Mouse (Mus musculus): ENCODE measurements around the gene Gm3371. TPM values are rescaled to one million over a fixed set of nuclear protein-coding genes. Genes with fewer than 3 reads are reported as not detected.
"Not testable (repeated sequence)": the region's sequence is repeated elsewhere in the genome, so short reads cannot be mapped to it uniquely, and the experiment has no call there.

Gene Gm3371
- polyA plus RNA-seq (2012; rRNA removed) (not detected in 2 replicates), polyA plus RNA-seq (2014; fragmentation: Nextera tagmentation; extraction: Ambion mirVana) (not detected in 2 replicates)

GRCm38 (mm10) chr14:44410588-44410987 is at the start of gene Gm3371:
TSS of gene Gm3371 (minus strand) at chr14:44410688.
- not testable (repeated sequence) for H3K27ac ChIP-seq; H3K4me3 ChIP-seq (ENCODE audit: insufficient read depth in 1 of 2, low read depth in 2 of 2, low read length in 2 of 2); H3K36me3 ChIP-seq (replicated peaks; ENCODE audit: control insufficient read depth, insufficient read depth, low read depth); H3K27me3 ChIP-seq (ENCODE audit: control insufficient read depth, insufficient read depth, low read length); DNase-seq (ENCODE audit: low read depth in 3 of 3, low spot score in 3 of 3); H3K4me1 ChIP-seq (replicated peaks; ENCODE audit: control insufficient read depth in 2 of 2, insufficient read depth in 2 of 2, low read length in 1 of 2); H3K4me2 ChIP-seq (ENCODE audit: low read depth); ATAC-seq (ENCODE audit: insufficient read depth); H3K9ac ChIP-seq (replicated peaks); H3K9me3 ChIP-seq (ENCODE audit: control insufficient read depth, low read length)
- WGBS (ENCODE audit: insufficient replicate concordance) = no CpG with 5 or more reads among the region's 2 CpGs

GRCm38 (mm10) chr14:44433335-44433734 is 22.8 kb upstream of the Gm3371 start, which contains the start of gene Gm8232:
TSS of gene Gm8232 (plus strand) at chr14:44433635.
- H3K4me3 ChIP-seq (ENCODE audit: insufficient read depth in 1 of 2, low read depth in 2 of 2, low read length in 2 of 2); H3K9me3 ChIP-seq (ENCODE audit: control insufficient read depth, low read length); H3K9ac ChIP-seq (replicated peaks); H3K27ac ChIP-seq; H3K4me2 ChIP-seq (ENCODE audit: low read depth); H3K36me3 ChIP-seq (replicated peaks; ENCODE audit: control insufficient read depth, insufficient read depth, low read depth); ATAC-seq (ENCODE audit: insufficient read depth); H3K27me3 ChIP-seq (ENCODE audit: control insufficient read depth, insufficient read depth, low read length); DNase-seq (ENCODE audit: low read depth in 3 of 3, low spot score in 3 of 3); H3K4me1 ChIP-seq (replicated peaks; ENCODE audit: control insufficient read depth in 2 of 2, insufficient read depth in 2 of 2, low read length in 1 of 2): not testable (repeated sequence)
- WGBS (ENCODE audit: insufficient replicate concordance) = 60% methylated on average over 2 of the region's 3 CpGs

- H3K4me2 ChIP-seq (ENCODE audit: low read depth); H3K9ac ChIP-seq (replicated peaks); H3K27me3 ChIP-seq (ENCODE audit: control insufficient read depth, insufficient read depth, low read length); ATAC-seq (ENCODE audit: insufficient read depth); DNase-seq (ENCODE audit: low read depth in 3 of 3, low spot score in 3 of 3); H3K4me1 ChIP-seq (replicated peaks; ENCODE audit: control insufficient read depth in 2 of 2, insufficient read depth in 2 of 2, low read length in 1 of 2); H3K9me3 ChIP-seq (ENCODE audit: control insufficient read depth, low read length); H3K36me3 ChIP-seq (replicated peaks; ENCODE audit: control insufficient read depth, insufficient read depth, low read depth); H3K27ac ChIP-seq; H3K4me3 ChIP-seq (ENCODE audit: insufficient read depth in 1 of 2, low read depth in 2 of 2, low read length in 2 of 2): not testable (repeated sequence)
- WGBS (ENCODE audit: insufficient replicate concordance) = 52% methylated on average over 4 of the region's 4 CpGs
Observed at GRCm38 (mm10) chr14:44384233-44384632, 26.3 kb downstream of the Gm3371 start.

- H3K27me3 ChIP-seq (ENCODE audit: control insufficient read depth, insufficient read depth, low read length); H3K4me2 ChIP-seq (ENCODE audit: low read depth); H3K9me3 ChIP-seq (ENCODE audit: control insufficient read depth, low read length); H3K36me3 ChIP-seq (replicated peaks; ENCODE audit: control insufficient read depth, insufficient read depth, low read depth); ATAC-seq (ENCODE audit: insufficient read depth); H3K4me1 ChIP-seq (replicated peaks; ENCODE audit: control insufficient read depth in 2 of 2, insufficient read depth in 2 of 2, low read length in 1 of 2); DNase-seq (ENCODE audit: low read depth in 3 of 3, low spot score in 3 of 3); H3K4me3 ChIP-seq (ENCODE audit: insufficient read depth in 1 of 2, low read depth in 2 of 2, low read length in 2 of 2); H3K27ac ChIP-seq; H3K9ac ChIP-seq (replicated peaks): not testable (repeated sequence)
- WGBS (ENCODE audit: insufficient replicate concordance) = 68% methylated on average over 4 of the region's 4 CpGs
Observed at GRCm38 (mm10) chr14:44365057-44365456, 45.4 kb downstream of the Gm3371 start, which contains the start of gene Gm8229. TSS of gene Gm8229 (plus strand) at chr14:44365357.

- H3K4me2 ChIP-seq (ENCODE audit: low read depth); H3K27ac ChIP-seq; H3K9me3 ChIP-seq (ENCODE audit: control insufficient read depth, low read length); H3K4me1 ChIP-seq (replicated peaks; ENCODE audit: control insufficient read depth in 2 of 2, insufficient read depth in 2 of 2, low read length in 1 of 2); DNase-seq (ENCODE audit: low read depth in 3 of 3, low spot score in 3 of 3); H3K36me3 ChIP-seq (replicated peaks; ENCODE audit: control insufficient read depth, insufficient read depth, low read depth); H3K4me3 ChIP-seq (ENCODE audit: insufficient read depth in 1 of 2, low read depth in 2 of 2, low read length in 2 of 2); H3K9ac ChIP-seq (replicated peaks); ATAC-seq (ENCODE audit: insufficient read depth); H3K27me3 ChIP-seq (ENCODE audit: control insufficient read depth, insufficient read depth, low read length): not testable (repeated sequence)
Observed at GRCm38 (mm10) chr14:44362301-44362700, 48.2 kb downstream of the Gm3371 start.

GRCm38 (mm10) chr14:44361416-44361815 is 49.1 kb downstream of the Gm3371 start:
- not testable (repeated sequence) for H3K9ac ChIP-seq (replicated peaks); H3K9me3 ChIP-seq (ENCODE audit: control insufficient read depth, low read length); H3K4me2 ChIP-seq (ENCODE audit: low read depth); H3K27ac ChIP-seq; H3K4me1 ChIP-seq (replicated peaks; ENCODE audit: control insufficient read depth in 2 of 2, insufficient read depth in 2 of 2, low read length in 1 of 2); ATAC-seq (ENCODE audit: insufficient read depth); H3K36me3 ChIP-seq (replicated peaks; ENCODE audit: control insufficient read depth, insufficient read depth, low read depth); DNase-seq (ENCODE audit: low read depth in 3 of 3, low spot score in 3 of 3); H3K4me3 ChIP-seq (ENCODE audit: insufficient read depth in 1 of 2, low read depth in 2 of 2, low read length in 2 of 2); H3K27me3 ChIP-seq (ENCODE audit: control insufficient read depth, insufficient read depth, low read length)
- TF ChIP-seq CTCF (IDR thresholded peaks at IDR 0.05; ENCODE audit: low read depth) = 0 out of 2 replicates have a peak, but pooled peaks have one; percentile 4
- 38% methylated on average over 2 of the region's 2 CpGs for WGBS (ENCODE audit: insufficient replicate concordance)

Other genes starting within 250 kb of the Gm3371 start
- not detected in 2 replicates for gene Gm8212, start 213.0 kb downstream of the Gm3371 start, polyA plus RNA-seq (2012; rRNA removed)
- gene Gm8212, start 213.0 kb downstream of the Gm3371 start, polyA plus RNA-seq (2014; fragmentation: Nextera tagmentation; extraction: Ambion mirVana) = not detected in 2 replicates
- gene 4930503E14Rik, start 197.4 kb downstream of the Gm3371 start, polyA plus RNA-seq (2012; rRNA removed) = not detected in 2 replicates
- gene 4930503E14Rik, start 197.4 kb downstream of the Gm3371 start, polyA plus RNA-seq (2014; fragmentation: Nextera tagmentation; extraction: Ambion mirVana) = not detected in 2 replicates
- not detected in 2 replicates for gene Gm8220, start 125.1 kb downstream of the Gm3371 start, polyA plus RNA-seq (2012; rRNA removed)
- gene Gm8220, start 125.1 kb downstream of the Gm3371 start, polyA plus RNA-seq (2014; fragmentation: Nextera tagmentation; extraction: Ambion mirVana) = not detected in 2 replicates
- not detected in 2 replicates for gene Gm5930, start 72.1 kb downstream of the Gm3371 start, polyA plus RNA-seq (2012; rRNA removed)
- gene Gm5930, start 72.1 kb downstream of the Gm3371 start, polyA plus RNA-seq (2014; fragmentation: Nextera tagmentation; extraction: Ambion mirVana) = not detected in 2 replicates
- gene Gm8229, start 45.3 kb downstream of the Gm3371 start, polyA plus RNA-seq (2012; rRNA removed) = not detected in 2 replicates
- not detected in 2 replicates for gene Gm8229, start 45.3 kb downstream of the Gm3371 start, polyA plus RNA-seq (2014; fragmentation: Nextera tagmentation; extraction: Ambion mirVana)
- gene Gm8232, start 22.9 kb upstream of the Gm3371 start, polyA plus RNA-seq (2012; rRNA removed) = not detected in 2 replicates
- not detected in 2 replicates for gene Gm8232, start 22.9 kb upstream of the Gm3371 start, polyA plus RNA-seq (2014; fragmentation: Nextera tagmentation; extraction: Ambion mirVana)
- gene BC061237, start 81.8 kb upstream of the Gm3371 start, polyA plus RNA-seq (2012; rRNA removed) = not detected in 2 replicates
- not detected in 2 replicates for gene BC061237, start 81.8 kb upstream of the Gm3371 start, polyA plus RNA-seq (2014; fragmentation: Nextera tagmentation; extraction: Ambion mirVana)
- not detected in 2 replicates for gene Gm17093, start 107.6 kb upstream of the Gm3371 start, polyA plus RNA-seq (2012; rRNA removed)
- not detected in 2 replicates for gene Gm17093, start 107.6 kb upstream of the Gm3371 start, polyA plus RNA-seq (2014; fragmentation: Nextera tagmentation; extraction: Ambion mirVana)
- gene Gm8247, start 172.5 kb upstream of the Gm3371 start, polyA plus RNA-seq (2012; rRNA removed) = not detected in 2 replicates
- not detected in 2 replicates for gene Gm8247, start 172.5 kb upstream of the Gm3371 start, polyA plus RNA-seq (2014; fragmentation: Nextera tagmentation; extraction: Ambion mirVana)
- not detected in 2 replicates for gene Gm5624, start 217.2 kb upstream of the Gm3371 start, polyA plus RNA-seq (2012; rRNA removed)
- gene Gm5624, start 217.2 kb upstream of the Gm3371 start, polyA plus RNA-seq (2014; fragmentation: Nextera tagmentation; extraction: Ambion mirVana) = not detected in 2 replicates

All from liver, embryonic 14.5 days (tissue).